Mouse (Mus musculus) intestine, embryonic 16.5 days (tissue): ENCODE measurements at regions not wholly inside any gene's neighbourhood (a gene's known extent, or its start where the extent isn't known, plus 50 kb on each side); places are given as distances from the start of the nearest gene placed in this dataset.

Source experiments
- ATAC-seq: fragments of 200-750 bp; cut with Nextera tagmentation; 2 replicates; pipeline ENCODE4 v1.8.0; 2017; ENCODE audit warnings: moderate TSS enrichment, moderate library complexity
- H3K27ac ChIP-seq: fragments of 300-500 bp; sonication (generic); 2 replicates; pipeline ENCODE4 v1.5.1; 2014; ENCODE audit warnings: mild to moderate bottlenecking, low read length
- H3K27me3 ChIP-seq: fragments of 300-500 bp; sonication (generic); replicated peaks from 2 replicates; pipeline ENCODE4 v1.6.1; 2014; ENCODE audit warnings: low read length, control low read depth, mixed read lengths; ENCODE audit not compliant: control insufficient read depth, insufficient read depth
- H3K36me3 ChIP-seq: fragments of 300-500 bp; sonication (generic); 2 replicates; pipeline ENCODE4 v1.6.1; 2014; ENCODE audit warnings: low read length, control low read depth; ENCODE audit not compliant: control insufficient read depth, insufficient read depth
- H3K4me1 ChIP-seq: fragments of 300-500 bp; sonication (generic); 2 replicates; pipeline ENCODE4 v1.6.1; 2014; ENCODE audit warnings: low read length, control low read depth, mixed read lengths; ENCODE audit not compliant: control insufficient read depth, insufficient read depth
- H3K4me2 ChIP-seq: fragments of 300-500 bp; sonication (generic); 2 replicates; pipeline ENCODE4 v1.6.1; 2014; ENCODE audit warnings: low read depth, low read length, control low read depth
- H3K4me3 ChIP-seq: fragments of 300-500 bp; sonication (generic); 2 replicates; pipeline ENCODE4 v1.5.1; 2014; ENCODE audit warnings: mild to moderate bottlenecking, low read length
- H3K9ac ChIP-seq: fragments of 300-500 bp; sonication (generic); 2 replicates; pipeline ENCODE4 v1.6.1; 2014; ENCODE audit warnings: low read depth, low read length
- H3K9me3 ChIP-seq: fragments of 300-500 bp; sonication (generic); 2 replicates; pipeline ENCODE4 v1.6.1; 2016; ENCODE audit warnings: low read length, control low read depth; ENCODE audit not compliant: control insufficient read depth
- WGBS: fragments of 180-500 bp; shearing (Covaris S2); extraction: QIAGEN DNeasy Blood & Tissue Kit; methylation state at CpG from one replicate; pipeline ENCODE4 v1.1.7; 2014; 5-methylcytosine and 5-hydroxymethylcytosine counted together

- 56% methylated on average over 5 of the region's 5 CpGs for WGBS
- H3K36me3 ChIP-seq = no peaks in the 10 kb centered on the region
- no peak overlapping the region for H3K4me2 ChIP-seq
- H3K27me3 ChIP-seq = no peaks in the 10 kb centered on the region
- no peaks in the 10 kb centered on the region for H3K4me1 ChIP-seq
- H3K27ac ChIP-seq = no peak overlapping the region
- ATAC-seq = no peak
- H3K9ac ChIP-seq = no peak overlapping the region
- no peak overlapping the region for H3K4me3 ChIP-seq
- H3K9me3 ChIP-seq = no peaks in the 10 kb centered on the region
These were observed 472.8 kb upstream of the Intu start for GRCm38 (mm10) chr3:40058281-40058680.

- Histone ChIP-seq H3K9ac (no peak overlapping the region), H3K4me2 (no peak overlapping the region), H3K4me1 (no peaks in the 10 kb centered on the region), H3K27me3 (no peaks in the 10 kb centered on the region), H3K4me3 (no peak overlapping the region), H3K36me3 (no peaks in the 10 kb centered on the region), H3K9me3 (no peaks in the 10 kb centered on the region), H3K27ac (no peak overlapping the region)
- no peak for ATAC-seq
- 61% methylated on average over 16 of the region's 16 CpGs for WGBS
These were observed 472.2 kb upstream of the Intu start for GRCm38 (mm10) chr3:40058719-40059420.

DNA sequence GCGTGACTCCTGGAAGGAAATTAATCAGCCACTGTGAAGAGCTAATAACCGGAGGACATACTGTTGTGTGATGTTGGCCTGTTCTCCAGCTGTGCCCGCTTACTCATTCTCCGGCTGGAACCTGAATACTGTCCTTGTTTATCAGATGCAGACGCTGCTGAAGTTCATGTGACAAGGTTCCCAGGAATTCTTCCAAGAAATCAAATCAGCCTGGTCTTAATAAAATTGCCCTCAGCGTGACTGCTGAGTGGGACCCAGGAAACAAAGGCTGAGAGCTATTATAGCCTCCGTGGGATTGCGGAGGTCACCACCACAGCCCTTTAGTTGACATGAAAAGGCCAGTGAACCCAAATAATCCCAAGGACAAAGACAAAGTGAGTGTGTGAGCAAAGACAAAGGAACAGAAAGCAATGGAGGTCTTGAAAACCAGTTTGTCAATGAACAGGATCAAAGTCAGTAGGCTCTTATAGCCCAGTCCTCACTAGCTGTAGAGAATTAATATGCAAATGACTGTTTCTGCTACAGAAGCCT is 460.9 kb upstream of the Intu start:
- Histone ChIP-seq H3K4me3 (no peak overlapping the region), H3K9me3 (no peaks in the 10 kb centered on the region), H3K4me2 (no peak overlapping the region), H3K4me1 (no peaks in the 10 kb centered on the region), H3K27ac (no peak overlapping the region), H3K36me3 (no peaks in the 10 kb centered on the region), H3K27me3 (no peaks in the 10 kb centered on the region), H3K9ac (no peak overlapping the region)
- no peak for ATAC-seq
- 68% methylated on average over 8 of the region's 8 CpGs for WGBS

- Histone ChIP-seq H3K27ac (no peak overlapping the region), H3K4me2 (no peak overlapping the region), H3K9ac (no peak overlapping the region), H3K36me3 (no peaks in the 10 kb centered on the region), H3K27me3 (no peaks in the 10 kb centered on the region), H3K4me1 (no peaks in the 10 kb centered on the region), H3K4me3 (no peak overlapping the region), H3K9me3 (no peaks in the 10 kb centered on the region)
- WGBS = 80% methylated on average over 4 of the region's 4 CpGs
- no peak for ATAC-seq
These were observed 454.3 kb upstream of the Intu start for GRCm38 (mm10) chr3:40076824-40077223.

DNA sequence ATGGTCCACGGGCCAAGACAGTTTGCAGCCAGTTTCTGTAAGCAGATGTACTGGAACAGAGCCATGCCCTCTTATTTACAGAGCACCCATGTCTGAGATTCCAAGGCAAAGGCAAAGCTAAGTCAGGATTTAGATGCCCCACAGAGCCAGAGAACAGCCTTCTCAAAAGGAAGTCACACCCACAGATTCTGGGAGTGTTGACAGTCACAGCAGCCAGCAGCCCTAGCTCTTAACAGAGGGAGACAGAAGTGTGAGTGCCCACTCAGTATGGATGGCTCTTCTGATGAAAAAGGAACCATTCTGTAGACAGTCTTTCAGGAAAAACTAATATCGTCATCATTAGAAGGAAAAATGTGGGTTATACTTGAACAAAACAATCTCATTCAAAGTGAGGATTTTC is 446.0 kb upstream of the Intu start:
- WGBS = 66% methylated on average over 2 of the region's 2 CpGs
- no peak for ATAC-seq
- Histone ChIP-seq H3K27ac (no peak overlapping the region), H3K9ac (no peak overlapping the region), H3K4me3 (no peak overlapping the region), H3K9me3 (no peaks in the 10 kb centered on the region), H3K4me2 (no peak overlapping the region), H3K36me3 (no peaks in the 10 kb centered on the region), H3K4me1 (no peaks in the 10 kb centered on the region), H3K27me3 (no peaks in the 10 kb centered on the region)

DNA sequence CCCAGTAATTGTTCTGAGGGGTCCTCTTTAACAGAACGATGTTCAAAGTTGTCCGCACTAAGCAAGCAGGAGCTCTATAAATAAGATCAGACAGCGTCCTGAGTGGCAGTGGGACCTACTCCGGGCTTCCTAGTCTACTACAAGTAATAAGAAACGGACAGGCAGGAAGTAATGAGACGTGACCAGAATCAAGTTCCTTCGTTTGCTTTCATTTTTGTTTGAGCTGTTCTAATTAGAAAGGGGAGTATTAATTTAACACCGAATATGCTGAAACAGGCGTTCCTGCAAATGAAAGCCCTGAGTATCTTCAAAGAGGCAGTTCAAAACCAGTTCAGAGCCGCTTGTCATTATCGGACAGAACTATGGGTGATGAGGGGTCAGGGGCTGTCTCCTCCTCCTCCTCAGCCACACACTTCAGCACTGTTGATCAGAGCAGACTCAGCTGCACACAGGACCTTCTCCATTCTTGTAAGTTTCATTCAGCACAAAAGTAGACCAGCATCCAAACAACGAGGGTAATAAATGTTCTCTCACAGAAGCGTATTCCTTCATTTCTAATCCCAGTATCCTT is 439.2 kb upstream of the Intu start:
- H3K4me3 ChIP-seq = no peak overlapping the region
- no peaks in the 10 kb centered on the region for H3K27me3 ChIP-seq
- no peak overlapping the region for H3K4me2 ChIP-seq

DNA sequence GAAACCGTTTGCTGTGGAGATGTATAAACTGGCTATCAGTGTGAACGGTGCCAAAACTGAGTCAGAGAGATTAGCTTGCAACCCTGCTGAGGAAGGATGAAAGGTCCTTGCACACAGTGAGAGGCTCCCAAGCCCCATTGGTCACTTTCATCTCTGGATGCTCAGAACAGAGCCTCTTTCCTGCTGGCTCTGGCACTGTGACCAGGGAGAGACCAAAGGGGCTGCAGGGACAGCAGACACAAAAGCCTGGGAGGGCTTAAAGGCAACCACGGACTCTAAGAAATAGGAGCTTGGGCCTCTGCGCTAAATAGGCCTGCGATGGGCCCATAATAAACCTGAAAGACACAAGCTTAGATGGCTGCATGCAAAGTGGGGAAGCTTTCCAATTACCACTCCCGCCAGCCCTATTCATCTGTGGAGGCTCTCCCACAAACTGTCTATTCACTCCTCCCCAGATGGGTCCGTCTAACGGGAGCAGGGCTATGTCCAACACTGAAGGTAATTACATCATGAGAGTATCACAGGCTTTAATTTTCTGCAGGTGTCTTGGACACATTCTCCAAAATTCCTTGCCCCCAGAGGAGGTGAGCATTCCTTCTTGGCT is 438.2 kb upstream of the Intu start:
- Histone ChIP-seq H3K9me3 (no peaks in the 10 kb centered on the region), H3K4me2 (no peak overlapping the region), H3K27me3 (no peaks in the 10 kb centered on the region), H3K36me3 (no peaks in the 10 kb centered on the region), H3K27ac (no peak overlapping the region), H3K4me3 (no peak overlapping the region), H3K9ac (no peak overlapping the region), H3K4me1 (no peaks in the 10 kb centered on the region)
- no peak for ATAC-seq
- WGBS = 83% methylated on average over 8 of the region's 8 CpGs

More for the DNA sequence above, 439.2 kb upstream of the Intu start:
- Histone ChIP-seq H3K36me3 (no peaks in the 10 kb centered on the region), H3K9me3 (no peaks in the 10 kb centered on the region), H3K27ac (no peak overlapping the region), H3K9ac (no peak overlapping the region), H3K4me1 (no peaks in the 10 kb centered on the region)
- WGBS = 86% methylated on average over 13 of the region's 13 CpGs
- no peak for ATAC-seq

- WGBS = 76% methylated on average over 6 of the region's 6 CpGs
- Histone ChIP-seq H3K9me3 (no peaks in the 10 kb centered on the region), H3K9ac (no peak overlapping the region), H3K27ac (no peak overlapping the region), H3K4me1 (no peaks in the 10 kb centered on the region), H3K4me2 (no peak overlapping the region), H3K36me3 (no peaks in the 10 kb centered on the region), H3K27me3 (no peaks in the 10 kb centered on the region), H3K4me3 (no peak overlapping the region)
- no peak for ATAC-seq
These were observed 437.0 kb upstream of the Intu start for GRCm38 (mm10) chr3:40094040-40094439.

- no peak overlapping the region for H3K9ac ChIP-seq
- H3K27me3 ChIP-seq = no peaks in the 10 kb centered on the region
- no peaks in the 10 kb centered on the region for H3K36me3 ChIP-seq
- no peak for ATAC-seq
- H3K27ac ChIP-seq = no peak overlapping the region
- no peak overlapping the region for H3K4me2 ChIP-seq
- no peaks in the 10 kb centered on the region for H3K9me3 ChIP-seq
- no peaks in the 10 kb centered on the region for H3K4me1 ChIP-seq
- H3K4me3 ChIP-seq = no peak overlapping the region
These were observed 436.4 kb upstream of the Intu start for GRCm38 (mm10) chr3:40094701-40095100.
